Mouse (Mus musculus): Measurements from ENCODE around the gene Tas2r126.

GRCm38 (mm10) chr6:42433554-42433953, 781 bp upstream of the Tas2r126 start:
- TF ChIP-seq MAX (IDR thresholded peaks at IDR 0.05; ENCODE audit: low read length) (no peak), CTCF (IDR thresholded peaks at IDR 0.05 in 2 of 3, conservative IDR thresholded peaks at IDR 0.05 in 1 of 3; ENCODE audit: control insufficient read depth in 1 of 3, insufficient read depth in 1 of 3, low read depth in 2 of 3, low read length in 3 of 3, poor library complexity in 1 of 3, severe bottlenecking in 1 of 3) (peak in 1 of 3 experiments; percentile 9; a peak in 1 of 6 replicates), GATA1 (IDR thresholded peaks at IDR 0.05; ENCODE audit: low read depth, low read length) (no peak), USF1 (IDR thresholded peaks at IDR 0.05; ENCODE audit: low read depth, low read length) (no peak), POLR2A (IDR thresholded peaks at IDR 0.05; ENCODE audit: control insufficient read depth in 1 of 2, insufficient read depth in 1 of 2, low read depth in 1 of 2, low read length in 2 of 2, poor library complexity in 1 of 2) (no peak), SIN3A (IDR thresholded peaks at IDR 0.05; ENCODE audit: low read length) (no peak), ZNF384 (IDR thresholded peaks at IDR 0.05; ENCODE audit: low read depth, low read length) (no peak), SMC3 (IDR thresholded peaks at IDR 0.05; ENCODE audit: low read depth, low read length) (peak; percentile 19; the same call in 1 of the 2 replicates), HCFC1 (IDR thresholded peaks at IDR 0.05; ENCODE audit: low read depth, low read length) (no peak), ZC3H11A (IDR thresholded peaks at IDR 0.05; ENCODE audit: low read depth, low read length) (no peak), KAT2A (conservative IDR thresholded peaks at IDR 0.05; ENCODE audit: low read depth, low read length) (no peak), NELFE (IDR thresholded peaks at IDR 0.05; ENCODE audit: low read depth, low read length) (no peak), EP300 (IDR thresholded peaks at IDR 0.05; ENCODE audit: low read depth in 1 of 2, low read length in 2 of 2) (no peak), TAL1 (IDR thresholded peaks at IDR 0.05; ENCODE audit: low read length) (no peak)

Measured in MEL (cell line).